Mouse (Mus musculus): Measurements from ENCODE around the gene Pik3ip1.

GRCm38 (mm10) chr11:3346351-3346750 lies 16.1 kb downstream of the Pik3ip1 start:
- no peak for TF ChIP-seq CTCF (IDR thresholded peaks at IDR 0.05; ENCODE audit: borderline replicate concordance, insufficient read depth, low read depth, low read length)
- no peak for TF ChIP-seq POLR2A (IDR thresholded peaks at IDR 0.05; ENCODE audit: borderline replicate concordance, insufficient read depth, low read length)
